Mouse (Mus musculus) MEL (cell line): ENCODE data around the gene Prr5. TPM values are rescaled to one million over a fixed set of nuclear protein-coding genes. Genes with fewer than 3 reads are reported as not detected.

Source experiments
- DNase-seq: peaks from one replicate; pipeline ENCODE4 v3.0.0; 2011; ENCODE audit warnings: low read depth, low spot score
- H3K27ac ChIP-seq: 2 replicates; pipeline ENCODE4 v1.5.1; 2012; ENCODE audit warnings: low read depth, mild to moderate bottlenecking, control low read depth, low read length, moderate library complexity; ENCODE audit not compliant: control insufficient read depth
- H3K27me3 ChIP-seq, 2 experiments: fragments of 150-350 bp in 1 of 2; sonication (generic) in 1 of 2; 2 replicates each; pipeline ENCODE4 v1.6.1; 2012; ENCODE audit warnings: low read length in 2 of 2, mild to moderate bottlenecking in 2 of 2, improper control_type of control experiment in 1 of 2, moderate library complexity in 1 of 2; ENCODE audit not compliant: insufficient read depth in 2 of 2, control insufficient read depth in 1 of 2
- H3K36me3 ChIP-seq, 2 experiments: 2 replicates each; pipeline ENCODE4 v1.6.1; 2012 to 2014; ENCODE audit warnings: low read length in 2 of 2, improper control_type of control experiment in 1 of 2, inconsistent platforms in 1 of 2, mild to moderate bottlenecking in 1 of 2; ENCODE audit not compliant: insufficient read depth in 2 of 2, control insufficient read depth in 1 of 2
- H3K4me1 ChIP-seq, 2 experiments: fragments of 150-350 bp in 1 of 2; sonication (generic) in 1 of 2; 2 replicates each; pipeline ENCODE4 v1.6.1; 2012; ENCODE audit warnings: low read length in 2 of 2, improper control_type of control experiment in 1 of 2, mild to moderate bottlenecking in 1 of 2; ENCODE audit not compliant: insufficient read depth in 2 of 2, control insufficient read depth in 1 of 2
- H3K4me3 ChIP-seq, 2 experiments: fragments of 150-350 bp in 1 of 2; sonication (generic) in 1 of 2; 2 replicates each; pipeline ENCODE4 v1.5.1; 2012; ENCODE audit warnings: low read depth in 2 of 2, low read length in 2 of 2, mild to moderate bottlenecking in 2 of 2, moderate library complexity in 2 of 2, control low read depth in 1 of 2, improper control_type of control experiment in 1 of 2; ENCODE audit not compliant: control insufficient read depth in 1 of 2, insufficient read depth in 1 of 2
- H3K79me2 ChIP-seq: 2 replicates; pipeline ENCODE4 v1.6.1; 2012; ENCODE audit warnings: mild to moderate bottlenecking, low read length, moderate library complexity; ENCODE audit not compliant: control insufficient read depth, poor library complexity, insufficient read depth
- H3K9ac ChIP-seq: 2 replicates; pipeline ENCODE4 v1.6.1; 2012; ENCODE audit warnings: low read depth, mild to moderate bottlenecking, control low read depth, low read length, moderate library complexity; ENCODE audit not compliant: control insufficient read depth, poor library complexity, severe bottlenecking
- H3K9me3 ChIP-seq: fragments of 150-350 bp; sonication (generic); replicated peaks from 2 replicates; pipeline ENCODE4 v1.6.1; 2012; ENCODE audit warnings: mild to moderate bottlenecking, low read length, improper control_type of control experiment, moderate library complexity; ENCODE audit not compliant: insufficient read depth
- BHLHE40 ChIP-seq: IDR thresholded peaks from 2 replicates; pipeline ENCODE4 v1.6.1; 2012; ENCODE audit warnings: low read depth, mild to moderate bottlenecking, inconsistent platforms, low read length, improper control_type of control experiment, borderline replicate concordance
- CHD2 ChIP-seq: IDR thresholded peaks from 2 replicates; pipeline ENCODE4 v1.6.1; 2011; ENCODE audit warnings: low read length, improper control_type of control experiment
- CTCF ChIP-seq, 3 experiments: IDR thresholded peaks in 2 of 3; conservative IDR thresholded peaks in 1 of 3; 2 replicates each; pipeline ENCODE4 v1.5.1; 2011 to 2012; ENCODE audit warnings: low read length in 3 of 3, low read depth in 2 of 3, mild to moderate bottlenecking in 2 of 3, improper control_type of control experiment in 1 of 3, inconsistent platforms in 1 of 3, mixed read lengths in 1 of 3, moderate library complexity in 1 of 3; ENCODE audit not compliant: control insufficient read depth in 1 of 3, insufficient read depth in 1 of 3, poor library complexity in 1 of 3, severe bottlenecking in 1 of 3
- ETS1 ChIP-seq: IDR thresholded peaks from 2 replicates; pipeline ENCODE4 v1.6.1; 2012; ENCODE audit warnings: low read depth, mild to moderate bottlenecking, inconsistent platforms, low read length, improper control_type of control experiment, moderate library complexity
- GABPA ChIP-seq: IDR thresholded peaks from 2 replicates; pipeline ENCODE4 v1.6.1; 2012; ENCODE audit warnings: low read depth, mild to moderate bottlenecking, inconsistent platforms, low read length, improper control_type of control experiment, moderate library complexity
- KAT2A ChIP-seq: conservative IDR thresholded peaks from 2 replicates; pipeline ENCODE4 v1.6.1; 2012; ENCODE audit warnings: low read depth, low read length, improper control_type of control experiment, inconsistent platforms
- MYB ChIP-seq: IDR thresholded peaks from 2 replicates; pipeline ENCODE4 v1.6.1; 2011; ENCODE audit warnings: mild to moderate bottlenecking, low read depth, low read length, improper control_type of control experiment
- MYC ChIP-seq: IDR thresholded peaks from 2 replicates; pipeline ENCODE4 v1.6.1; 2011; ENCODE audit warnings: low read depth, mild to moderate bottlenecking, low read length, improper control_type of control experiment, moderate library complexity
- NRF1 ChIP-seq: IDR thresholded peaks from 2 replicates; pipeline ENCODE4 v1.6.1; 2014; ENCODE audit warnings: low read depth, mild to moderate bottlenecking, inconsistent platforms, low read length, improper control_type of control experiment, moderate library complexity; ENCODE audit not compliant: poor library complexity, insufficient read depth, severe bottlenecking
- TBP ChIP-seq: IDR thresholded peaks from 2 replicates; pipeline ENCODE4 v1.8.0; 2011; ENCODE audit warnings: low read depth, low read length, improper control_type of control experiment
- UBTF ChIP-seq: IDR thresholded peaks from 2 replicates; pipeline ENCODE4 v1.6.1; 2012; ENCODE audit warnings: low read depth, mild to moderate bottlenecking, inconsistent platforms, low read length, improper control_type of control experiment, moderate library complexity, borderline replicate concordance; ENCODE audit not compliant: insufficient read depth
- USF1 ChIP-seq: IDR thresholded peaks from 2 replicates; pipeline ENCODE4 v1.6.1; 2014; ENCODE audit warnings: low read depth, mild to moderate bottlenecking, inconsistent platforms, low read length, improper control_type of control experiment, moderate library complexity
- USF2 ChIP-seq, 2 experiments: IDR thresholded peaks; 2 replicates each; pipeline ENCODE4 v1.6.1; 2011 to 2012; ENCODE audit warnings: improper control_type of control experiment in 2 of 2, low read length in 2 of 2, borderline replicate concordance in 1 of 2, inconsistent platforms in 1 of 2, low read depth in 1 of 2, mild to moderate bottlenecking in 1 of 2; ENCODE audit not compliant: insufficient read depth in 1 of 2
- ZKSCAN1 ChIP-seq: IDR thresholded peaks from 2 replicates; pipeline ENCODE4 v1.6.1; 2012; ENCODE audit warnings: low read depth, mild to moderate bottlenecking, inconsistent platforms, low read length, improper control_type of control experiment, moderate library complexity
- polyA plus RNA-seq, 2 experiments: library from polyadenylated mRNA; stranded (reverse) in 1 of 2; unstranded in 1 of 2; fragments of >175 nt in 1 of 2; fragments of >200 nt in 1 of 2; gene quantifications; 2 replicates each; pipeline versions ENCODE4 v1.2.1 to v1.2.4; 2012; ENCODE audit warnings: low replicate concordance in 2 of 2, low read depth in 1 of 2; ENCODE audit not compliant: insufficient read length in 2 of 2, insufficient read depth in 1 of 2, missing spikeins in 1 of 2
- total RNA-seq: library from RNA; depleted of rRNA; stranded (reverse); fragments of 300-350 nt; gene quantifications from 2 replicates; pipeline ENCODE4 v1.2.3, GENCODE M21; 2012

Prr5 gene
- total and polyA plus RNA-seq, 3 experiments = not detected

- H3K4me3 ChIP-seq = no peak overlapping the region
- TF ChIP-seq CTCF (IDR thresholded peaks at IDR 0.05 in 2 of 3, conservative IDR thresholded peaks at IDR 0.05 in 1 of 3; ENCODE audit: control insufficient read depth in 1 of 3, insufficient read depth in 1 of 3, low read depth in 2 of 3, low read length in 3 of 3, poor library complexity in 1 of 3, severe bottlenecking in 1 of 3) (no peak), CHD2 (no peak), USF1 (no peak), BHLHE40 (no peak), UBTF (no peak), MYC (no peak), ZKSCAN1 (no peak), MYB (no peak), TBP (no peak), NRF1 (no peak), KAT2A (no peak), GABPA (no peak), USF2 (IDR thresholded peaks at IDR 0.05; ENCODE audit: borderline replicate concordance in 1 of 2, insufficient read depth in 1 of 2, low read depth in 1 of 2, low read length in 2 of 2) (no peak)
- TF ChIP-seq, all 39 proteins: peak for 0
- no peak overlapping the region for H3K27ac ChIP-seq
- H3K4me1 ChIP-seq = no peaks in the 10 kb centered on the region
- H3K79me2 ChIP-seq = no peaks in the 10 kb centered on the region
- no peaks in the 10 kb centered on the region for H3K36me3 ChIP-seq
- H3K27me3 ChIP-seq = no peaks in the 10 kb centered on the region
- no peaks in the 10 kb centered on the region for H3K9me3 ChIP-seq
- no peak for DNase-seq
- H3K9ac ChIP-seq = no peak overlapping the region
Observed at GRCm38 (mm10) chr15:84670657-84671055, 1.2 kb downstream of the Prr5 start.

- no peaks in the 10 kb centered on the region for H3K9me3 ChIP-seq
Observed at GRCm38 (mm10) chr15:84671401-84672307, 2.2 kb downstream of the Prr5 start.

More at GRCm38 (mm10) chr15:84671401-84672307, 2.2 kb downstream of the Prr5 start:
- H3K36me3 ChIP-seq = no peaks in the 10 kb centered on the region
- H3K4me3 ChIP-seq = no peak overlapping the region
- no peaks in the 10 kb centered on the region for H3K27me3 ChIP-seq
- H3K9ac ChIP-seq = no peak overlapping the region
- DNase-seq = no peak
- no peaks in the 10 kb centered on the region for H3K79me2 ChIP-seq
- TF ChIP-seq CTCF (IDR thresholded peaks at IDR 0.05 in 2 of 3, conservative IDR thresholded peaks at IDR 0.05 in 1 of 3; ENCODE audit: control insufficient read depth in 1 of 3, insufficient read depth in 1 of 3, low read depth in 2 of 3, low read length in 3 of 3, poor library complexity in 1 of 3, severe bottlenecking in 1 of 3) (peak in 1 of 3 experiments; percentile 1; a peak in 1 of 6 replicates), ETS1 (no peak)
- no peaks in the 10 kb centered on the region for H3K4me1 ChIP-seq
- H3K27ac ChIP-seq = no peak overlapping the region
